Mouse (Mus musculus): Measurements from ENCODE around the gene Ttc13.

DNA sequence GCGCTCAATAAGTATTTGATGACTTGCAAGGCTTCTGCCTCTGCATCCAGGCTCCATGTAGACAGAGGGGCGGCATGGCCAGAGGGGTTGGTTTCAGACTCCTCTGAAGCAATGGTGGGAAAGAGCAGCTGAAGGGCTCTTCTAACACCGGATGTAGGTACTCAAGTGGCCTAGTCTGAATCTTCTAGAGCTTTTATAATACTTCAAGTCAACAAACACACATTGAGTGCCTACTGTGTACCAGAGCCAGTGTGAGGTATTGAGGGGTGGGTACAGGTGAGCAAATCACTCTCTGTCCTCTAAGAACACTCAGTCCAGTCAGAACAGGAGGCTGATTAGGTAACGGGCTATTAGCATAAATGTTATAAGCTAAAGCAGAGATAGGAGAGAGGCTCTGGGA lies 30.1 kb downstream of the Ttc13 start:
- TF ChIP-seq POLR2A (IDR thresholded peaks at IDR 0.05; ENCODE audit: extremely low read depth, insufficient read depth, low read length) (no peak), CTCF (IDR thresholded peaks at IDR 0.05; ENCODE audit: extremely low read depth, insufficient read depth, low read length) (no peak)

All from cortical plate, adult 2 months (tissue).